Mouse (Mus musculus) heart, postnatal 0 days (tissue): ENCODE measurements around the gene Cabp1.

Experiments
- CTCF ChIP-seq: IDR thresholded peaks from 2 replicates; pipeline ENCODE4 v1.5.1; 2016; ENCODE audit warnings: antibody characterized with exemption, control low read depth, low read depth
- EP300 ChIP-seq: IDR thresholded peaks from 2 replicates; pipeline ENCODE4 v1.6.1; 2016; ENCODE audit warnings: antibody characterized with exemption, low read depth

DNA sequence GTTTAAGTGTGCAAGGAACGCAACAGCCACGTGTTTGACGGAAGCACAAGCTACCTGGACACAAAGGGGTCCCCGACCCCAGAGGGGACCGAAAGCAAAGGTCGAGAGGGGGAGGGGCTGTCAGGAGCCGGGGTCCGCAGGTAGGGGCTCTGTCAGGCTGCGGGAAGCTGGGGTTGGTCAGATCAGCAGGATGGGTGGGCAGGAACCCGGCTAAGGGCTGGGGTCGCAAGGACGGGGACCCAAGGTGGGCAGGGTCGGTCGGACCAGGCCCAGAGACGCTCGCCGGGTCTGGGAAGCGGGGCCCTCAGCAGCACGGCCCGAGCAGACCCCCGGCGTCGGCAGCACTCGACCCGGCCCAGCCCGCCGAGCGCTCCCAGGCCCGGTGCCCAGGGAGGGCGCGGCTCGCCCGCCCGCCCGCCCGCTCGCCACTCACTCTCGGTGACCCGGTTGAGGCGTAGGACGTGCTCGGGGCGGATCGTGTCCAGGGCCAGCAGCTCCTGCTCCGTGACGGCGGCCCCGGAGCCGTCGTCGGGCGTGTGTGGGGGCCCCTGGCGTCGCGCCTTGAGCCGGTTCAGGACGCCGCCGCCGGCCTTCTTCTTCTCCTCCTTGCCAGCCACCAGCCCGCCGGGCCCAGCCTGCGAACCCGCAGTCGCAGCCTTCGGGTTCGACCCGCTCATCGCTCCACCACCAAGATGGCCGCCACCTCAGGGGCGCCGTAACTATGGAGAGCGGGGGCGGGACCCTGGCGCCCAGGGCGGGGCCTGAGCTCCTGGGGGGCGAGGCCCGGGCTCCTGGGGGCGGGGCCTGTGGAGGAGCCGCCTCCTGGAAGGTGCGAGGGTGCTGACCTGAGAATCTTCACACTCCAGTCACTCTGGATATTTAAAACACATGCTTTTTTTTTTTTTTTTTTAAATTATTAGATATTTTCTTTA is 59.7 kb downstream of the Cabp1 start, which contains the start of gene Unc119b:
- no peak for TF ChIP-seq CTCF
- no peak for TF ChIP-seq EP300
